Mouse (Mus musculus): Measurements from ENCODE around the gene Actl7a. TPM values are rescaled to one million over a fixed set of nuclear protein-coding genes. Genes with fewer than 3 reads are reported as not detected.
A peak's percentile ranks its signal among the peaks of the same experiment; 100 is the strongest.

The Actl7a gene
- polyA plus RNA-seq, 2 experiments, result not detected

- no peak overlapping the region for H3K4me3 ChIP-seq (ENCODE audit: insufficient read depth in 1 of 2, low read depth in 2 of 2, low read length in 2 of 2)
- no peak for DNase-seq (ENCODE audit: low read depth in 3 of 3, low spot score in 3 of 3)
- TF ChIP-seq EP300 (IDR thresholded peaks at IDR 0.05; ENCODE audit: low read depth) (no peak), CTCF (IDR thresholded peaks at IDR 0.05; ENCODE audit: low read depth) (peak; percentile 67)
- no peaks in the 10 kb centered on the region for H3K27me3 ChIP-seq (ENCODE audit: control insufficient read depth, insufficient read depth, low read length)
- no peaks in the 10 kb centered on the region for H3K4me1 ChIP-seq (replicated peaks; ENCODE audit: control insufficient read depth in 2 of 2, insufficient read depth in 2 of 2, low read length in 1 of 2)
- ATAC-seq (ENCODE audit: insufficient read depth), result no peak
- WGBS (ENCODE audit: insufficient replicate concordance), result 13% methylated on average over 3 of the region's 3 CpGs
- H3K27ac ChIP-seq, result no peak overlapping the region
- H3K9me3 ChIP-seq (ENCODE audit: control insufficient read depth, low read length), result no peaks in the 10 kb centered on the region
- H3K36me3 ChIP-seq (replicated peaks; ENCODE audit: control insufficient read depth, insufficient read depth, low read depth), result no peaks in the 10 kb centered on the region
- no peak overlapping the region for H3K9ac ChIP-seq (replicated peaks)
- H3K4me2 ChIP-seq (ENCODE audit: low read depth), result no peak overlapping the region
These were observed 21.7 kb upstream of the Actl7a start for GRCm38 (mm10) chr4:56721469-56721868.

GRCm38 (mm10) chr4:56722346-56722745 lies 20.9 kb upstream of the Actl7a start:
- WGBS (ENCODE audit: insufficient replicate concordance), result 53% methylated on average over 6 of the region's 6 CpGs
- Histone ChIP-seq H3K27me3 (ENCODE audit: control insufficient read depth, insufficient read depth, low read length) (no peaks in the 10 kb centered on the region), H3K4me1 (replicated peaks; ENCODE audit: control insufficient read depth in 2 of 2, insufficient read depth in 2 of 2, low read length in 1 of 2) (no peaks in the 10 kb centered on the region), H3K9me3 (ENCODE audit: control insufficient read depth, low read length) (no peaks in the 10 kb centered on the region), H3K4me2 (ENCODE audit: low read depth) (no peak overlapping the region), H3K4me3 (ENCODE audit: insufficient read depth in 1 of 2, low read depth in 2 of 2, low read length in 2 of 2) (no peak overlapping the region), H3K27ac (no peak overlapping the region), H3K36me3 (replicated peaks; ENCODE audit: control insufficient read depth, insufficient read depth, low read depth) (no peaks in the 10 kb centered on the region), H3K9ac (replicated peaks) (no peak overlapping the region)
- ATAC-seq (ENCODE audit: insufficient read depth) (no peak), DNase-seq (ENCODE audit: low read depth in 3 of 3, low spot score in 3 of 3) (no peak)
- no peak for TF ChIP-seq CTCF (IDR thresholded peaks at IDR 0.05; ENCODE audit: low read depth)

- no peaks in the 10 kb centered on the region for H3K4me1 ChIP-seq (replicated peaks; ENCODE audit: control insufficient read depth in 2 of 2, insufficient read depth in 2 of 2, low read length in 1 of 2)
- H3K36me3 ChIP-seq (replicated peaks; ENCODE audit: control insufficient read depth, insufficient read depth, low read depth), result no peaks in the 10 kb centered on the region
- no peak for DNase-seq (ENCODE audit: low read depth in 3 of 3, low spot score in 3 of 3)
- no peak overlapping the region for H3K27ac ChIP-seq
- H3K4me2 ChIP-seq (ENCODE audit: low read depth), result no peak overlapping the region
- no peak overlapping the region for H3K9ac ChIP-seq (replicated peaks)
- 64% methylated on average over 6 of the region's 6 CpGs for WGBS (ENCODE audit: insufficient replicate concordance)
- no peaks in the 10 kb centered on the region for H3K27me3 ChIP-seq (ENCODE audit: control insufficient read depth, insufficient read depth, low read length)
- ATAC-seq (ENCODE audit: insufficient read depth), result no peak
- H3K9me3 ChIP-seq (ENCODE audit: control insufficient read depth, low read length), result no peaks in the 10 kb centered on the region
- TF ChIP-seq EP300 (IDR thresholded peaks at IDR 0.05; ENCODE audit: low read depth) (no peak), CTCF (IDR thresholded peaks at IDR 0.05; ENCODE audit: low read depth) (no peak)
- H3K4me3 ChIP-seq (ENCODE audit: insufficient read depth in 1 of 2, low read depth in 2 of 2, low read length in 2 of 2), result no peak overlapping the region
These were observed 20.0 kb upstream of the Actl7a start for GRCm38 (mm10) chr4:56723237-56723636.

- DNase-seq (ENCODE audit: low read depth in 3 of 3, low spot score in 3 of 3) (no peak), ATAC-seq (ENCODE audit: insufficient read depth) (no peak)
- no peak overlapping the region for H3K9ac ChIP-seq (replicated peaks)
- WGBS (ENCODE audit: insufficient replicate concordance), result 44% methylated on average over 8 of the region's 8 CpGs
- H3K27me3 ChIP-seq (ENCODE audit: control insufficient read depth, insufficient read depth, low read length), result no peaks in the 10 kb centered on the region
- H3K4me1 ChIP-seq (replicated peaks; ENCODE audit: control insufficient read depth in 2 of 2, insufficient read depth in 2 of 2, low read length in 1 of 2), result no peaks in the 10 kb centered on the region
- no peak overlapping the region for H3K27ac ChIP-seq
- no peaks in the 10 kb centered on the region for H3K9me3 ChIP-seq (ENCODE audit: control insufficient read depth, low read length)
- H3K4me2 ChIP-seq (ENCODE audit: low read depth), result no peak overlapping the region
- TF ChIP-seq CTCF (IDR thresholded peaks at IDR 0.05; ENCODE audit: low read depth) (peak; percentile 54), EP300 (IDR thresholded peaks at IDR 0.05; ENCODE audit: low read depth) (no peak)
- H3K36me3 ChIP-seq (replicated peaks; ENCODE audit: control insufficient read depth, insufficient read depth, low read depth), result no peaks in the 10 kb centered on the region
- no peak overlapping the region for H3K4me3 ChIP-seq (ENCODE audit: insufficient read depth in 1 of 2, low read depth in 2 of 2, low read length in 2 of 2)
These were observed 17.4 kb upstream of the Actl7a start for GRCm38 (mm10) chr4:56725839-56726238.

GRCm38 (mm10) chr4:56740020-56740485 lies 3.2 kb upstream of the Actl7a start, which contains the start of gene Gm26657:
Gene Gm26657 (plus strand): TSS chr4:56740070.
- no peak for TF ChIP-seq CTCF (IDR thresholded peaks at IDR 0.05; ENCODE audit: low read depth)
- TF ChIP-seq EP300 (IDR thresholded peaks at IDR 0.05; ENCODE audit: low read depth), result no peak
- 69% methylated on average over 18 of the region's 18 CpGs for WGBS (ENCODE audit: insufficient replicate concordance)
- DNase-seq (ENCODE audit: low read depth in 3 of 3, low spot score in 3 of 3) (no peak), ATAC-seq (ENCODE audit: insufficient read depth) (no peak)
- H3K36me3 ChIP-seq (replicated peaks; ENCODE audit: control insufficient read depth, insufficient read depth, low read depth), result no peaks in the 10 kb centered on the region
- no peak within 1 kb of the TSS for H3K27ac ChIP-seq
- no peak within 1 kb of the TSS for H3K4me2 ChIP-seq (ENCODE audit: low read depth)
- no peak within 1 kb of the TSS for H3K4me3 ChIP-seq (ENCODE audit: insufficient read depth in 1 of 2, low read depth in 2 of 2, low read length in 2 of 2)
- no peaks in the 10 kb centered on the region for H3K4me1 ChIP-seq (replicated peaks; ENCODE audit: control insufficient read depth in 2 of 2, insufficient read depth in 2 of 2, low read length in 1 of 2)
- H3K9ac ChIP-seq (replicated peaks), result no peak within 1 kb of the TSS
- no peaks in the 10 kb centered on the region for H3K27me3 ChIP-seq (ENCODE audit: control insufficient read depth, insufficient read depth, low read length)
- H3K9me3 ChIP-seq (ENCODE audit: control insufficient read depth, low read length), result no peaks in the 10 kb centered on the region
